Mouse (Mus musculus) right cerebral cortex, postnatal 25 days (tissue): ENCODE results near the gene Plin4.
"Not testable (repeated sequence)": the region's sequence is repeated elsewhere in the genome, so short reads cannot be mapped to it uniquely, and the experiment has no call there.

Source experiments
- DNase-seq: peaks from one replicate; pipeline ENCODE4 v3.0.0; 2022

The Plin4 gene

GRCm38 (mm10) chr17:56125276-56125630 lies 15.7 kb upstream of the Plin4 start:
- no peak for DNase-seq

GRCm38 (mm10) chr17:56124377-56125275 lies 15.0 kb upstream of the Plin4 start:
- DNase-seq = no peak

- no peak for DNase-seq
Measured at GRCm38 (mm10) chr17:56123681-56124340, 14.2 kb upstream of the Plin4 start.

GRCm38 (mm10) chr17:56123161-56123560 lies 13.6 kb upstream of the Plin4 start:
- no peak for DNase-seq

- DNase-seq = no peak
Measured at GRCm38 (mm10) chr17:56121826-56122225, 12.2 kb upstream of the Plin4 start, which contains the start of gene Lrg1. Gene Lrg1 (minus strand): TSS chr17:56122001.

GRCm38 (mm10) chr17:56119981-56120880 lies 10.6 kb upstream of the Plin4 start:
- DNase-seq = no peak

GRCm38 (mm10) chr17:56119431-56119830 lies 9.8 kb upstream of the Plin4 start:
- DNase-seq = no peak

GRCm38 (mm10) chr17:56117251-56117710 lies 7.7 kb upstream of the Plin4 start, which contains the start of gene Plin5:
Gene Plin5 (minus strand): TSS chr17:56117596.
- no peak for DNase-seq

- DNase-seq = no peak
Measured at GRCm38 (mm10) chr17:56116193-56116592, 6.6 kb upstream of the Plin4 start.

GRCm38 (mm10) chr17:56112743-56113142 lies 3.1 kb upstream of the Plin4 start:
- DNase-seq = no peak

- DNase-seq = no peak
Measured at GRCm38 (mm10) chr17:56111864-56112263, 2.3 kb upstream of the Plin4 start.

- DNase-seq = no peak
Measured at GRCm38 (mm10) chr17:56111021-56111420, 1.4 kb upstream of the Plin4 start.

GRCm38 (mm10) chr17:56110571-56110970 lies 968 bp upstream of the Plin4 start:
- DNase-seq = no peak

- no peak for DNase-seq
Measured at GRCm38 (mm10) chr17:56108334-56109044, 1.1 kb downstream of the Plin4 start.

- no peak for DNase-seq
Measured at GRCm38 (mm10) chr17:56107736-56108135, 1.9 kb downstream of the Plin4 start.

- DNase-seq = no peak
Measured at GRCm38 (mm10) chr17:56106981-56107380, 2.6 kb downstream of the Plin4 start.

- not testable (repeated sequence) for DNase-seq
Measured at GRCm38 (mm10) chr17:56106436-56106835, 3.2 kb downstream of the Plin4 start.

GRCm38 (mm10) chr17:56104821-56105220 lies 4.8 kb downstream of the Plin4 start:
- DNase-seq = not testable (repeated sequence)

GRCm38 (mm10) chr17:56103465-56104285 lies 5.9 kb downstream of the Plin4 start:
- no peak for DNase-seq

- DNase-seq = no peak
Measured at GRCm38 (mm10) chr17:56102927-56103326, 6.7 kb downstream of the Plin4 start.

GRCm38 (mm10) chr17:56102158-56102557 lies 7.4 kb downstream of the Plin4 start:
- DNase-seq = no peak
